Mouse (Mus musculus): ENCODE data around the gene Hnrnpa0.
"Not testable (repeated sequence)": the region's sequence is repeated elsewhere in the genome, so short reads cannot be mapped to it uniquely, and the experiment has no call there.

The Hnrnpa0 gene

DNA sequence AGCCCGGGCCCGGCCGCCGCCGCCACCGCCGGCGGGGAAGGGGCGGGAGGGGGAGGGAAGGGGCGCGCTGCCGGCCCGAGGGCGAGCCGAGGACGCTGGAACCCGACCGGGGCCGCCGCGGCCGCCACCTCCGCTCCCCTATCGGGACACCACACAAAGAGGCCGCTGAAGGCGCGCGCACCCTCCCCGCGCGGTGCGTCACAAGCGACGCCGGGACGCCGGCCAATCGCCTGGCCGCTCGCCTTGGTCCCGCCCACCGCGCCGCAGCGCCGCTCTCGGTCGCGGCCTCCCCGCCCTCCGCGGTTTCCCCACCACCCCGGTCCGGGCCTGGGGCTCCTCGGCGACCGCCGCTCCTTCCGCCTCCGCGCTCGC lies at the start of gene Hnrnpa0:
Hnrnpa0 (minus strand) TSS at position 161 of the 372 bp plus-strand sequence.
- DNase-seq (ENCODE audit: low spot score): peak; percentile 91

DNA sequence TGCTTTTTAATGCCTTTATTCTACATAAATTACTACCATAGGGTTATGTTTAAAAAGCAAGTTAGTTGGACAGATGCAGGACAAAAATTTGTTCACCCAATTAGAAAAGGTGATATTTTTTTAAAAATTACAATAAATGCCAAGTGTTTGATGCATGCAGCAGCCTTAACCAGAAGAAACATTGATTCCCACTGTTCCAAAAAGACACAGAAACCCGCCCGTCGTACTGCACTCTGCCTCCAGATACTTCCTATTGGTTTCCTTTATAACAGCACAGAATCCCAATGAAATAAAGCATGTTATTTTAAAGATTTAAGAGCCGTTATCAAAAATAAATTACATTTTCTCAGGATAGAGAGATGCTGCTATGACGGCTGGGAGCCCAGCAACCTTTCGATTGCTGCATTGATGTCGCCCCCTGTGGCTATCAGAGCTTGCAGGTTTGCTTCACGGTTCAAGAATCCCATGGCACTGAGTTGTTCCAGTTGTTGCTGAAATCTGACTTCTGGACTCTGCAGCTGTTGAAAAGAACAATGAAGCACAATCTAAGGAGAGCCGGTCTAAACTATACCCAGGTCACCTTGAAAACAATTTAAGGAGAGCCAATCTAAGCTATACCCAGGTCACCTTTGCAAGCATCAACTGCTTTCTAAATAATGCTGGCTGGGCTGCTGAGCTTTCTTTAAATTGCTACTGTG lies 49.3 kb upstream of the Hnrnpa0 start:
- no peak for DNase-seq (ENCODE audit: low spot score)

- no peak for DNase-seq (ENCODE audit: low spot score)
Observed at GRCm38 (mm10) chr13:58176105-58176504, 47.7 kb upstream of the Hnrnpa0 start.

DNA sequence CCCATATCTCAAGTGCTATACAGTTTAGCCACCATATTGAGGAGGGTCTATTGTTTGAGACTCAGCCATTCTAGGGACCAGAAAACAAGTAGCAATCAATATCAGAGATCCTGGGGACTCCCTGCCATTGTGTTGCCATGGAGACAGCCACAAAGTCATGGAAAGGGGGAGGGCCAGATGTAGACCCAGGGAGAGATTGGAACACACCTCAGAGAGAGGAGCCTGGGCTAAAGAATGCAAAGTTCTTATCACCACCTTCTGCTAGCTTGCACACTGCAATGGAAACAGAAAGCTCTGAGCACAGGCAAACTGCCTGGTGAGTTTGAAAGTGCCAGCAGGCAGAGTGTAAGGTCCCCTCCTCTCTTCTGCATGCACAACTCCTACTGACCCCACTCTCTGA lies 39.8 kb upstream of the Hnrnpa0 start:
- no peak for DNase-seq (ENCODE audit: low spot score)

DNA sequence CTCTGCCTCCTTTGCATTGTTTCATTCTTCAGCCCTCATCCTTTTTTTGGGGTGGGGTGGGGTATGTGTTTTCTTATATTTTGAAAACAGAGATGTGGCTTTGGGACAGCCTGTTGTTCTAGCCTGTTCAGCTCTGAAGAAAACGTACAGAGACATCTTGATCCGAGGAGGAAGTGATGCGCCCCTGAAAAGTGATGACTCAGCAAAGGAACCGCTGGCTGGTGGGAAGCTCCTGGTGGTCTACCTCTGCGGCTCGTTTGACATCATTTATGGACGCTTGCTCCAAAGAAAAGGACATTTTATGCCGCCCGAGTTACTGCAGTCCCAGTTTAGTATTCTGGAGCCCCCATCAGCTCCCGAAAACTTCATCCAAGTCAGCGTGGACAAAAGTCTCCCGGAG lies 35.0 kb upstream of the Hnrnpa0 start:
- no peak for DNase-seq (ENCODE audit: low spot score)

- no peak for DNase-seq (ENCODE audit: low spot score)
Observed at GRCm38 (mm10) chr13:58160761-58161160, 32.4 kb upstream of the Hnrnpa0 start.

- peak; percentile 96 for DNase-seq (ENCODE audit: low spot score)
Observed at GRCm38 (mm10) chr13:58158099-58158912, 29.9 kb upstream of the Hnrnpa0 start.

DNA sequence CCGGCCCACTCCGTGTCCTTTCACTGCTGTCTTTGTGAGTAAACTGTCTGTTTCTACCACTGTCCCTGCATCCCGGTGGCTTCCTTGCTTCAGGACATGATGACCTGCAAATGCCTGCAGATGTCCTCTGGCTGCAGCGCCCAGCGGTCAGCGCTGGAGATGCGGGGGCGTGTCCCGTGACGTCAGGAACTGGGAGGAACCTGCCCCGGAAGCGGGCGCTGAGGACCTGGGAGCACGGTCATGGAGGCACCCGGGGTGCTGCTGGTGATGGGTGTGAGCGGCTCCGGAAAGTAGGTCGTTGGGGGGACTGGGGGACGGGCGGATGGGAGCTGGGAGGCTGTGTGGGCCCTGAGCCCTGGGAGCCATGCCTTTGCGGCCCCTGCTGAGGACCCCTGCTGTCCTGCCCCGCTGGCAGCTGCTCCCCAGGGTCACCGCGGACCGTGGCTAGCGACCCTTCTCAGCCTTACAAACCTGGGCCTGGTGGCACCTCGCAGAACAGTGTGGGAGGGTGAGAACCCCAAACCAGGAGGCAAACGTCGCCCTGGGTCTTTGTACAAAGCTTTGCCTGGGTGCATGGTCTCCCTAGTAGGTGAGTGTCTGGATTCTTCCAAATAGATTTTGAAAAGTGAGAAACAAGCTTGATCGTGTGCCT lies 29.2 kb upstream of the Hnrnpa0 start, which contains the start of gene Idnk:
Idnk (plus strand) TSS at position 203 of the 652 bp plus-strand sequence.
- peak; percentile 77 for DNase-seq (ENCODE audit: low spot score)

- DNase-seq (ENCODE audit: low spot score): peak; percentile 33
Observed at GRCm38 (mm10) chr13:58157036-58157435, 28.7 kb upstream of the Hnrnpa0 start.

GRCm38 (mm10) chr13:58156031-58156430 lies 27.7 kb upstream of the Hnrnpa0 start:
- DNase-seq (ENCODE audit: low spot score): no peak

DNA sequence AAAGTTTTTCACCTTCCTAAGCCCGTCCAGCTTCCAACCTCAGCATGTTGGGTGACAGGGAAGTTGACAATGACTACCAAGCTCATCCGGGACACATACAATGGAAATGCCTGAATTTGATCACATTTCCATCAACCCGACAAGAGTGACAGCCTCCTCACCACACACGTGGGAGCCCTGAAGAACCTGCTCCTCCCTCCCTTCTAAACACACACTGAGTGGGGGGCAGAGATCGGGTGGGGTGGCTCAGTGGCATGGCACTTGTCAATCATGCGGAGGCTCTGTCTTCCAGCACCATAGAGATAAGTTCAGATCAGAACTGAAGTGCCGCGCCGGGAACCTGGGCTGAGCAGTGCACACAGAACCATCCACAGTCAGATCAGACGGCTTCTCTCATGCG lies 22.1 kb upstream of the Hnrnpa0 start:
- DNase-seq (ENCODE audit: low spot score): no peak

- no peak for DNase-seq (ENCODE audit: low spot score)
Observed at GRCm38 (mm10) chr13:58149629-58150028, 21.3 kb upstream of the Hnrnpa0 start.

GRCm38 (mm10) chr13:58149033-58149558 lies 20.7 kb upstream of the Hnrnpa0 start:
- no peak for DNase-seq (ENCODE audit: low spot score)

GRCm38 (mm10) chr13:58148256-58148831 lies 20.0 kb upstream of the Hnrnpa0 start:
- peak; percentile 82 for DNase-seq (ENCODE audit: low spot score)

GRCm38 (mm10) chr13:58147760-58148159 lies 19.4 kb upstream of the Hnrnpa0 start:
- DNase-seq (ENCODE audit: low spot score): no peak

GRCm38 (mm10) chr13:58146603-58147002 lies 18.2 kb upstream of the Hnrnpa0 start:
- not testable (repeated sequence) for DNase-seq (ENCODE audit: low spot score)

DNA sequence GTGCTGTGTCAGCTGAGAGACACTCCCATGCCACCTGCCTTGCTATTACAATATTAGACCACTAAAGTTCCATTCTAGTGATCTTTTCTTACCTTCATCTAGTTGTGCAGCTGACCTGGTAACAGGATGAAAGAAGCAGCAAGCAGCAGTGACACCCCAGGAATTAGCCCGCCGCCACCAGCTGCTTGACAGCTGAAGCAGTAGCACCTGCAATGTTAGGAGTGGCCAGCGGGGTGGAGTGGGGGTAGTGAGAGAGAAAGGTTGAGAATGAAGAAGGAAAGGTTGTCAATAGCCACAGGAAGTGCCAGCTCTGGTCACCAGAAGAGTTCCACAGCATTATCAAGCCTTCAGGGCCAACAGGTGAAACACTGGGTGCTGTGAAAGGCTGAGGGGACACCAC lies 3.3 kb upstream of the Hnrnpa0 start:
- DNase-seq (ENCODE audit: low spot score): no peak

DNA sequence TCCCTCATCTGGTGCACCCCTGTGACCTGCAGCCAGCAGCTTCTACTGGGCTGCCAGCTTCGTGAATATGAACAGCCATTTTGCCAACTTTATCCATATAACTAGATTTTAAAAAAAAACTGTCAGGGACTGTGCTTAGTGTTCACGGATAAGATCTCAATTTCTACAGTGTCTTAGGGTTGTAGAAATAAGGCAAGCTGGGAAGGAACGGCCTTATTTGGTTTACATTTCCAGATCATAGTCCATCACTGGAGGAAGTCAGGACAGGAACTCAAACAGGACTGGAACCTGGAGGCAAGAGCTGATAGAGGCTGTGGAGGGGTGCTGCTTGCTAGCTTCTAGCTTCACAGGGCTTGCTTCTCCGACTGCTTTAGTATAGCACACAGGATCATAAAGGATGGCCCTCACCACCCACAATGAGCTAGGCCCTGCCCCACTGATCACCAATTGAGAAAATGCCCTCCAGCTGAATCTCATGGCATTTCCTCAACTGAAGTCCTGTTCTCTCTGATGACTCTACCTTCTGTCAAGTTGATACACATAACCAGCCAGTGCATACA lies 1.4 kb upstream of the Hnrnpa0 start:
- DNase-seq (ENCODE audit: low spot score): peak; percentile 37

GRCm38 (mm10) chr13:58128768-58129671 lies 664 bp upstream of the Hnrnpa0 start:
- peak; percentile 90 for DNase-seq (ENCODE audit: low spot score)

DNA sequence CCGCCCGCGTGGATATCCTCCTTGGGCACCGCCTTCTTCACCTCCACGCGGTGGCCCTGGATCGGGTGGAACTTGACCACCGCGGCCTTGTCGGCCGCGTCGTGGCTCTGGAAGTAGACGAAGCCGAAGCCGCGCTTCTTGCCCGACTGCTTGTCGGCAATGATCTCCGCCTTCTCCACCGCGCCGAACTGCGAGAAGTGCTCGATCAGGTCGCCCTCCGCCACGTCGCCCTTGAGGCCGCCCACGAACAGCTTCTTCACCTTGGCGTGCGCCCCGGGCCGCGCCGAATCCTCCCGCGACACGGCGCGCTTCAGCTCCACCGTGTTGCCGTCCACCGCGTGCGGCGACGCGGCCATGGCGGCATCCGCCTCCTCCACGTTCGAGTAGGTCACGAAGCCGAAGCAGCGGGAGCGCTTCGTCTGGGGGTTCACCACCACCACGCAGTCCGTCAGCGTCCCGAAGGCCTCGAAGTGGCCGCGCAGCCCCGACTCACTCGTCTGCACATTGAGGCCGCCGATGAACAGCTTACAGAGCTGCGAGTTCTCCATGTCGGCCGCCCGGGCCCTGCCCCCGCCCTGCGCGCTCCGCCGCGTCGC lies 492 bp downstream of the Hnrnpa0 start:
- peak; percentile 44 for DNase-seq (ENCODE audit: low spot score)
